Mouse (Mus musculus) adrenal gland, adult 10 weeks (tissue): ENCODE data around the gene Egfr. TPM values are rescaled to one million over a fixed set of nuclear protein-coding genes. Genes with fewer than 3 reads are reported as not detected.

Experiments
- polyA plus RNA-seq: library from polyadenylated mRNA; stranded (reverse); fragments of 350-450 nt; fragmentation: Illumina TruSeq; extraction: RNeasy Lipid Tissue Mini Kit (QIAGEN cat#74804); gene quantifications from one replicate; pipeline ENCODE4 v1.2.3, GENCODE M21; 2014; ENCODE audit warnings: low read depth, low replicate concordance

Egfr gene
- polyA plus RNA-seq, result 6.5 TPM

DNA sequence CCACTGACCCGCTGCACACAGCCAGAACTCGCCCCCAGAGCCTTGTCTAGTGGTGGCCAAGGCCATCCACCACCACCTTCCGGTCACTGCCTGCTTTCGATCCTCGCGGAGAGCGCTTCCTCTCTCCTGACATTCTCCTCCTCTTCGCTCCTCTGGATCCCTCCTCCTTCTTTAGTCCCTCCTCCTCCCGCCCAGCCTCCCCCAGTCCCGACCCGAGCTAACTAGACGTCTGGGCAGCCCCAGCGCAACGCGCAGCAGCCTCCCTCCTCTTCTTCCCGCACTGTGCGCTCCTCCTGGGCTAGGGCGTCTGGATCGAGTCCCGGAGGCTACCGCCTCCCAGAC is at the start of gene Egfr:
TSS of gene Egfr (plus strand) at position 197 of the 342 bp plus-strand sequence.

DNA sequence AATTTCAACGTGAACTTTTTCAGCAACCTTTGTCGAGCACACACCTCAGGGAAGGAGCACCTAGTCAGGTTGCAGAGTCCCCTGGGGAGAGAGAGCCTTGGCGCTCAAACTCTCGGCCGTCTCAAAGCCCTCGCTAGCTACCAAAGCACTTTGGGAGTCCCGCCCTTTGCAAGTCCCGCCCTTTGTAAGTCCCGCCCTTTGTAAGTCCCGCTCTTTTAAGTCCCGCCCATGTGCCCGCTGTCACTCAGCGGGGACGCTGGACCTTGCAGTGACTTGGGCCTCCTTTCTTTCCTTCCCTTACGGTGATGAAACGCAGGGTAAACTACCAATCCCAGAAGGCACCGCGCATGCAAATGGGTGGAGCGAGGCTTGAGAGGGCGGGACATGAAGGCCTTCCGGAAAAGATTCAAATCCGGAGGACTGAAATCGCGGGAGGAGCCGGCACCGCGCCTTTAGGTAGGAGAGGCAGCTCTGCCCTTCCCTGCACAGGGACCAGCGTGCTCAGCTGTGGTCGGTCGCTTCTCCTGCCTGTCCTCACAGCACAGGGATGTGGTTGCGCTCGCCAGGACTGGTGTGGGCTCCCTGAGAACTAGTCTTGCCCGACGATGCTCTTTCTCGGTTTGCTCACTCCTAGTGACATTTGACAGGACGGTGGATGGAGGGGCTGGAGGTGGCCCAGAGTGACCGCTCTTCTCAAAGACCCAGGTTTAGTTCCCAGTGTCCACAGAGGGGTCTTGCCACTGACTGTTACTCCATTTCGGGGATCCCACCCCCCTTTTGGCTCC is 199.2 kb downstream of the Egfr start, which contains the start of gene Fbxo48:
TSS of gene Fbxo48 (plus strand) at position 400 of the 785 bp plus-strand sequence.

Other genes with a start within 250 kb of the Egfr start
- 14.8 TPM for gene Sec61g, start 243.7 kb upstream of the Egfr start, polyA plus RNA-seq
- 0.76 TPM for gene Fbxo48, start 199.2 kb downstream of the Egfr start, polyA plus RNA-seq